Comparison of ENCODE assay signal across 8 mouse cellular contexts in genomic region chr15:89127364-89127940, GRCm38 (mm10). TPM values are rescaled to one million over a fixed set of nuclear protein-coding genes. Genes with fewer than 3 reads are reported as not detected.
DNase-seq lines count a peak whose midpoint lies in the region; ATAC-seq and TF ChIP-seq lines count a peak whose summit lies in the region.

No protein-coding gene starts in this region.

- peaks cover 38% of the 10 kb centered on the region for H3K36me3 ChIP-seq in limb, embryonic 10.5 days
- H3K36me3 ChIP-seq in neural tube, embryonic 15.5 days: peaks cover 3% of the 10 kb centered on the region; the same call in 1 of the 2 replicates

- H3K27me3 ChIP-seq in limb, embryonic 10.5 days (ENCODE audit: low read depth, poor library complexity, severe bottlenecking): no peaks in the 10 kb centered on the region
- no peaks in the 10 kb centered on the region for H3K27me3 ChIP-seq in neural tube, embryonic 15.5 days (replicated peaks)

- H3K9ac ChIP-seq in neural tube, embryonic 15.5 days (replicated peaks): peak overlapping the region; percentile 68

- TF ChIP-seq CTCF in layer of hippocampus, adult 2 months (conservative IDR thresholded peaks at IDR 0.05): no peak
- TF ChIP-seq CTCF in embryonic fibroblast, embryonic 13.5 days (IDR thresholded peaks at IDR 0.05; ENCODE audit: borderline replicate concordance, insufficient read depth, low read length): no peak

- TF ChIP-seq POLR2A in embryonic fibroblast, embryonic 13.5 days (IDR thresholded peaks at IDR 0.05; ENCODE audit: low read depth, low read length): no peak

- peak overlapping the region; percentile 86 for H3K4me2 ChIP-seq in neural tube, embryonic 15.5 days

- peak overlapping the region; percentile 97; the same call in 1 of the 2 replicates for H3K27ac ChIP-seq in layer of hippocampus, adult 2 months
- no peak overlapping the region for H3K27ac ChIP-seq in embryonic fibroblast, embryonic 13.5 days (ENCODE audit: insufficient read depth, low read length)
- peak overlapping the region; percentile 89 for H3K27ac ChIP-seq in limb, embryonic 10.5 days
- H3K27ac ChIP-seq in neural tube, embryonic 15.5 days (replicated peaks): peak overlapping the region; percentile 82; the same call in 1 of the 2 replicates

- ATAC-seq in neural tube, embryonic 15.5 days (ENCODE audit: low FRiP score): no peak

- no peaks in the 10 kb centered on the region for H3K9me3 ChIP-seq in limb, embryonic 10.5 days (replicated peaks)
- no peaks in the 10 kb centered on the region for H3K9me3 ChIP-seq in neural tube, embryonic 15.5 days (replicated peaks)

- DNase-seq in layer of hippocampus, adult 2 months (ENCODE audit: low spot score in 2 of 2): no peak
- DNase-seq in layer of hippocampus, postnatal 36 days: no peak
- no peak for DNase-seq in limb, embryonic 10.5 days (ENCODE audit: low spot score)
- DNase-seq in adrenal gland, adult (ENCODE audit: inconsistent age in 2 of 2, low spot score in 1 of 2): no peak
- DNase-seq in layer of hippocampus, adult 11-12 months (ENCODE audit: low spot score): no peak
- DNase-seq in kidney, adult 9 months: no peak

- 86% methylated on average over 8 of the region's 8 CpGs for WGBS in limb, embryonic 10.5 days
- 71% methylated on average over 8 of the region's 8 CpGs for WGBS in neural tube, embryonic 15.5 days

- H3K4me1 ChIP-seq in embryonic fibroblast, embryonic 13.5 days (ENCODE audit: control insufficient read depth, insufficient read depth, low read length): 0 out of 2 replicates have a peak, but pooled peaks cover 3% of the 10 kb centered on the region
- peaks cover 28% of the 10 kb centered on the region for H3K4me1 ChIP-seq in limb, embryonic 10.5 days
- H3K4me1 ChIP-seq in neural tube, embryonic 15.5 days: peaks cover 33% of the 10 kb centered on the region

- H3K4me3 ChIP-seq in layer of hippocampus, adult 2 months: peak overlapping the region; percentile 80
- peak overlapping the region; percentile 45 for H3K4me3 ChIP-seq in embryonic fibroblast, embryonic 13.5 days (ENCODE audit: insufficient read depth, low read length)
- peak overlapping the region; percentile 71 for H3K4me3 ChIP-seq in limb, embryonic 10.5 days
- H3K4me3 ChIP-seq in neural tube, embryonic 15.5 days (replicated peaks): peak overlapping the region; percentile 62

RNA-seq across cellular contexts. Expression of gene Hdac10, which starts 1.0 kb away (rescaled TPM):
- total RNA-seq in layer of hippocampus, adult 2 months (2021): 10 to 100 TPM; 16.3 to 17.9 TPM
- total RNA-seq in layer of hippocampus, postnatal 36 days (2021): 10 to 100 TPM; 14.3 to 14.7 TPM
- 6.4 and 7.2 TPM in 2 replicates for polyA plus RNA-seq in embryonic fibroblast, embryonic 13.5 days (2011; ENCODE audit: insufficient read length, low read depth, missing spikeins)
- 13.0 and 13.8 TPM in 2 replicates for polyA plus RNA-seq in limb, embryonic 10.5 days (2016; fragmentation: Nextera tagmentation; extraction: Ambion mirVana)
- 25.1 and 31.9 TPM in 2 replicates for polyA plus RNA-seq in neural tube, embryonic 15.5 days (2015; fragmentation: Nextera tagmentation; extraction: Ambion mirVana)

RNA-seq across cellular contexts. Expression of gene Tubgcp6, which starts 4.5 kb away (rescaled TPM):
- 10 to 100 TPM; 31.0 to 31.5 TPM for total RNA-seq in layer of hippocampus, adult 2 months (2021)
- total RNA-seq in layer of hippocampus, postnatal 36 days (2021): 10 to 100 TPM; 28.4 to 35.3 TPM
- polyA plus RNA-seq in embryonic fibroblast, embryonic 13.5 days (2011; ENCODE audit: insufficient read length, low read depth, missing spikeins): 13.5 and 14.2 TPM in 2 replicates
- 24.4 and 28.6 TPM in 2 replicates for polyA plus RNA-seq in limb, embryonic 10.5 days (2016; fragmentation: Nextera tagmentation; extraction: Ambion mirVana)
- polyA plus RNA-seq in neural tube, embryonic 15.5 days (2015; fragmentation: Nextera tagmentation; extraction: Ambion mirVana): 14.4 and 14.8 TPM in 2 replicates

RNA-seq across cellular contexts. Expression of gene Mapk12, which starts 13.1 kb away (rescaled TPM):
- 1 to 10 TPM; 4.4 to 5.6 TPM for total RNA-seq in layer of hippocampus, adult 2 months (2021)
- 1 to 10 TPM; 3.1 to 4.7 TPM for total RNA-seq in layer of hippocampus, postnatal 36 days (2021)
- polyA plus RNA-seq in embryonic fibroblast, embryonic 13.5 days (2011; ENCODE audit: insufficient read length, low read depth, missing spikeins): 10.1 and 16.4 TPM in 2 replicates
- 21.5 and 26.4 TPM in 2 replicates for polyA plus RNA-seq in limb, embryonic 10.5 days (2016; fragmentation: Nextera tagmentation; extraction: Ambion mirVana)
- polyA plus RNA-seq in neural tube, embryonic 15.5 days (2015; fragmentation: Nextera tagmentation; extraction: Ambion mirVana): 4.8 and 5.2 TPM in 2 replicates

RNA-seq across cellular contexts. Expression of gene Mapk11, which starts 22.0 kb away (rescaled TPM):
- 10 to 100 TPM; 21.6 to 25.8 TPM for total RNA-seq in layer of hippocampus, adult 2 months (2021)
- 10 to 100 TPM; 21.9 to 22.8 TPM for total RNA-seq in layer of hippocampus, postnatal 36 days (2021)
- 7.3 and 10.8 TPM in 2 replicates for polyA plus RNA-seq in embryonic fibroblast, embryonic 13.5 days (2011; ENCODE audit: insufficient read length, low read depth, missing spikeins)
- polyA plus RNA-seq in limb, embryonic 10.5 days (2016; fragmentation: Nextera tagmentation; extraction: Ambion mirVana): 20.3 and 21.8 TPM in 2 replicates
- 22.5 and 27.5 TPM in 2 replicates for polyA plus RNA-seq in neural tube, embryonic 15.5 days (2015; fragmentation: Nextera tagmentation; extraction: Ambion mirVana)

RNA-seq across cellular contexts. Expression of gene Selenoo, which starts 38.6 kb away (rescaled TPM):
- total RNA-seq in layer of hippocampus, adult 2 months (2021): 10 to 100 TPM; 21.2 to 22.0 TPM
- 10 to 100 TPM; 20.3 to 21.7 TPM for total RNA-seq in layer of hippocampus, postnatal 36 days (2021)
- 14.5 and 17.6 TPM in 2 replicates for polyA plus RNA-seq in embryonic fibroblast, embryonic 13.5 days (2011; ENCODE audit: insufficient read length, low read depth, missing spikeins)
- 10.6 and 13.9 TPM in 2 replicates for polyA plus RNA-seq in limb, embryonic 10.5 days (2016; fragmentation: Nextera tagmentation; extraction: Ambion mirVana)
- polyA plus RNA-seq in neural tube, embryonic 15.5 days (2015; fragmentation: Nextera tagmentation; extraction: Ambion mirVana): 16.9 and 19.7 TPM in 2 replicates
